Comparison of ENCODE assay signal across 8 mouse cellular contexts in genomic region chr9:62817099-62817571, GRCm38 (mm10). TPM values are rescaled to one million over a fixed set of nuclear protein-coding genes. Genes with fewer than 3 reads are reported as not detected.
DNase-seq lines count a peak whose midpoint lies in the region; ATAC-seq and TF ChIP-seq lines count a peak whose summit lies in the region.

No protein-coding gene starts in this region.

- H3K4me2 ChIP-seq in embryonic facial prominence, embryonic 13.5 days: no peak overlapping the region
- H3K4me2 ChIP-seq in forebrain, embryonic 15.5 days (replicated peaks): no peak overlapping the region

- ATAC-seq in embryonic facial prominence, embryonic 13.5 days (ENCODE audit: insufficient number of reproducible peaks, insufficient read depth, low FRiP score, low TSS enrichment, low read depth): peak; percentile 27; the same call in 1 of the 2 replicates
- ATAC-seq in forebrain, embryonic 15.5 days (replicated peaks): peak; percentile 29; the same call in 1 of the 2 replicates
- ATAC-seq in megakaryocyte progenitor cell, adult 5-6 weeks (replicated peaks; ENCODE audit: poor library complexity): 0 out of 2 replicates have a peak, but pooled peaks have one; percentile 34

- H3K36me3 ChIP-seq in embryonic facial prominence, embryonic 13.5 days: no peaks in the 10 kb centered on the region
- no peaks in the 10 kb centered on the region for H3K36me3 ChIP-seq in embryonic facial prominence, embryonic 10.5 days (replicated peaks)
- no peaks in the 10 kb centered on the region for H3K36me3 ChIP-seq in forebrain, embryonic 15.5 days

- H3K4me1 ChIP-seq in embryonic facial prominence, embryonic 13.5 days: peaks cover 25% of the 10 kb centered on the region
- H3K4me1 ChIP-seq in embryonic facial prominence, embryonic 10.5 days: peaks cover 12% of the 10 kb centered on the region
- H3K4me1 ChIP-seq in lung, adult 2 months (ENCODE audit: control insufficient read depth, insufficient read depth, low read length): peaks cover 4% of the 10 kb centered on the region
- peaks cover 17% of the 10 kb centered on the region for H3K4me1 ChIP-seq in forebrain, embryonic 15.5 days

- H3K9ac ChIP-seq in embryonic facial prominence, embryonic 13.5 days: 0 out of 2 replicates have a peak overlapping the region, but pooled peaks have one; percentile 6
- H3K9ac ChIP-seq in forebrain, embryonic 15.5 days (replicated peaks): no peak overlapping the region

- no peak for TF ChIP-seq POLR2A in lung, adult 2 months (IDR thresholded peaks at IDR 0.05; ENCODE audit: borderline replicate concordance, extremely low read depth, low read depth, low read length)

- H3K4me3 ChIP-seq in embryonic facial prominence, embryonic 13.5 days: no peak overlapping the region
- H3K4me3 ChIP-seq in embryonic facial prominence, embryonic 10.5 days: no peak overlapping the region
- no peak overlapping the region for H3K4me3 ChIP-seq in lung, adult 2 months (replicated peaks; ENCODE audit: extremely low read depth, low read depth, low read length)
- H3K4me3 ChIP-seq in forebrain, embryonic 15.5 days: no peak overlapping the region

- no peaks in the 10 kb centered on the region; the same call in 1 of the 2 replicates for H3K27me3 ChIP-seq in embryonic facial prominence, embryonic 13.5 days
- no peaks in the 10 kb centered on the region for H3K27me3 ChIP-seq in embryonic facial prominence, embryonic 10.5 days (replicated peaks; ENCODE audit: low read depth, poor library complexity, severe bottlenecking)
- no peaks in the 10 kb centered on the region for H3K27me3 ChIP-seq in forebrain, embryonic 15.5 days

- 50% methylated on average over 12 of the region's 12 CpGs for WGBS in embryonic facial prominence, embryonic 13.5 days
- WGBS in embryonic facial prominence, embryonic 10.5 days: 69% methylated on average over 12 of the region's 12 CpGs
- WGBS in lung, adult 2 months: 41% methylated on average over 12 of the region's 12 CpGs
- 41% methylated on average over 12 of the region's 12 CpGs for WGBS in forebrain, embryonic 15.5 days

- TF ChIP-seq CTCF in lung, adult 2 months (IDR thresholded peaks at IDR 0.05; ENCODE audit: insufficient read depth, low read length): no peak

- DNase-seq in embryonic facial prominence, embryonic 10.5 days (ENCODE audit: low spot score): no peak
- peak; percentile 55 for DNase-seq in lung, postnatal 10 days
- no peak for DNase-seq in lung, adult 2 months
- DNase-seq in ovary, postnatal 14 days (ENCODE audit: low spot score): no peak
- no peak for DNase-seq in ovary, postnatal 10 days (ENCODE audit: low spot score)

- peak overlapping the region; percentile 78 for H3K27ac ChIP-seq in embryonic facial prominence, embryonic 13.5 days
- H3K27ac ChIP-seq in embryonic facial prominence, embryonic 10.5 days (replicated peaks): no peak overlapping the region
- peak overlapping the region; percentile 17 for H3K27ac ChIP-seq in forebrain, embryonic 15.5 days (replicated peaks)

- no peaks in the 10 kb centered on the region for H3K9me3 ChIP-seq in embryonic facial prominence, embryonic 13.5 days
- no peaks in the 10 kb centered on the region for H3K9me3 ChIP-seq in embryonic facial prominence, embryonic 10.5 days
- no peaks in the 10 kb centered on the region for H3K9me3 ChIP-seq in forebrain, embryonic 15.5 days

RNA-seq across cellular contexts. Expression of gene Fem1b, which starts 5.4 kb away (rescaled TPM):
- polyA plus RNA-seq in embryonic facial prominence, embryonic 13.5 days (2015; fragmentation: Nextera tagmentation; extraction: Ambion mirVana): 19.8 and 20.2 TPM in 2 replicates
- polyA plus RNA-seq in embryonic facial prominence, embryonic 10.5 days (2016; fragmentation: Nextera tagmentation; extraction: Ambion mirVana): 30.2 and 30.3 TPM in 2 replicates
- 12.1 and 13.9 TPM in 2 replicates for polyA plus RNA-seq in lung, adult 2 months (2012; rRNA removed)
- 44.1 and 49.0 TPM in 2 replicates for polyA plus RNA-seq in forebrain, embryonic 15.5 days (2015; fragmentation: Nextera tagmentation; extraction: Ambion mirVana)
- total RNA-seq in megakaryocyte progenitor cell, adult 5-6 weeks (2015): 28.2 and 31.4 TPM in 2 replicates
- total RNA-seq in megakaryocyte progenitor cell, adult 5-6 weeks (2017): 46.9 and 54.6 TPM in 2 replicates

RNA-seq across cellular contexts. Expression of gene Cln6, which starts 21.4 kb away (rescaled TPM):
- 15.8 and 21.2 TPM in 2 replicates for polyA plus RNA-seq in embryonic facial prominence, embryonic 13.5 days (2015; fragmentation: Nextera tagmentation; extraction: Ambion mirVana)
- polyA plus RNA-seq in embryonic facial prominence, embryonic 10.5 days (2016; fragmentation: Nextera tagmentation; extraction: Ambion mirVana): 11.2 and 12.1 TPM in 2 replicates
- polyA plus RNA-seq in lung, adult 2 months (2012; rRNA removed): 58.1 and 60.8 TPM in 2 replicates
- 5.4 and 5.9 TPM in 2 replicates for polyA plus RNA-seq in forebrain, embryonic 15.5 days (2015; fragmentation: Nextera tagmentation; extraction: Ambion mirVana)
- total RNA-seq in megakaryocyte progenitor cell, adult 5-6 weeks (2015): 53.0 and 53.5 TPM in 2 replicates
- 22.3 and 25.5 TPM in 2 replicates for total RNA-seq in megakaryocyte progenitor cell, adult 5-6 weeks (2017)

RNA-seq across cellular contexts. Expression of gene Calml4, which starts 40.7 kb away (rescaled TPM):
- 5.9 and 9.8 TPM in 2 replicates for polyA plus RNA-seq in embryonic facial prominence, embryonic 13.5 days (2015; fragmentation: Nextera tagmentation; extraction: Ambion mirVana)
- 0.36 and 0.67 TPM in 2 replicates for polyA plus RNA-seq in embryonic facial prominence, embryonic 10.5 days (2016; fragmentation: Nextera tagmentation; extraction: Ambion mirVana)
- polyA plus RNA-seq in lung, adult 2 months (2012; rRNA removed): 7.1 and 11.6 TPM in 2 replicates
- 6.3 and 12.5 TPM in 2 replicates for polyA plus RNA-seq in forebrain, embryonic 15.5 days (2015; fragmentation: Nextera tagmentation; extraction: Ambion mirVana)
- 1.4 and 2.1 TPM in 2 replicates for total RNA-seq in megakaryocyte progenitor cell, adult 5-6 weeks (2015)
- total RNA-seq in megakaryocyte progenitor cell, adult 5-6 weeks (2017): 1.6 and 2.8 TPM in 2 replicates
